Mouse (Mus musculus) cerebellum, postnatal 10 days (tissue): Measurements from ENCODE around the gene Fam214a.
A peak's percentile ranks its signal among the peaks of the same experiment; 100 is the strongest.

Experiments used
- DNase-seq, 2 experiments: peaks; one replicate each; pipeline ENCODE4 v3.0.0; 2021; ENCODE audit warnings: mixed read lengths in 2 of 2

Fam214a gene

DNA sequence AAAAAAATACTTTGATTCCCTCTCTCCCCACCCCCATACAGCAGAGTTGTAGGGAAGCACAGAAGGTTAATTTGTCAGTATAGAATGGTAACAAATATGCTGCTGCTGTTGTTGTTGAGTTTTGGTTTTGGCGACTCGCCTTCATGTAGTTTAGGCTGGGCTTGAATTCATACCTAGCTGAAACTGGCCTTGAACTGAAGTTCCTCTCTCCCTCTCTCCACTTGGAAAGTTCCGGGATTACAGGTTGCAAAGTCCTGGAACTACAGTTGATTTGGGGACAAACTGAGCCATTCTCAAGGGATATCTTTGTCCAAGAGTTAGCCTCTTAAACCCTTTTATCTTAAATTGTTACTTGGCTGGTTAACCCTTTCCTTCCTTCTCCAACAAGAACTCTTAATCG, 83.3 kb downstream of the Fam214a start:
- DNase-seq, result no peak

DNA sequence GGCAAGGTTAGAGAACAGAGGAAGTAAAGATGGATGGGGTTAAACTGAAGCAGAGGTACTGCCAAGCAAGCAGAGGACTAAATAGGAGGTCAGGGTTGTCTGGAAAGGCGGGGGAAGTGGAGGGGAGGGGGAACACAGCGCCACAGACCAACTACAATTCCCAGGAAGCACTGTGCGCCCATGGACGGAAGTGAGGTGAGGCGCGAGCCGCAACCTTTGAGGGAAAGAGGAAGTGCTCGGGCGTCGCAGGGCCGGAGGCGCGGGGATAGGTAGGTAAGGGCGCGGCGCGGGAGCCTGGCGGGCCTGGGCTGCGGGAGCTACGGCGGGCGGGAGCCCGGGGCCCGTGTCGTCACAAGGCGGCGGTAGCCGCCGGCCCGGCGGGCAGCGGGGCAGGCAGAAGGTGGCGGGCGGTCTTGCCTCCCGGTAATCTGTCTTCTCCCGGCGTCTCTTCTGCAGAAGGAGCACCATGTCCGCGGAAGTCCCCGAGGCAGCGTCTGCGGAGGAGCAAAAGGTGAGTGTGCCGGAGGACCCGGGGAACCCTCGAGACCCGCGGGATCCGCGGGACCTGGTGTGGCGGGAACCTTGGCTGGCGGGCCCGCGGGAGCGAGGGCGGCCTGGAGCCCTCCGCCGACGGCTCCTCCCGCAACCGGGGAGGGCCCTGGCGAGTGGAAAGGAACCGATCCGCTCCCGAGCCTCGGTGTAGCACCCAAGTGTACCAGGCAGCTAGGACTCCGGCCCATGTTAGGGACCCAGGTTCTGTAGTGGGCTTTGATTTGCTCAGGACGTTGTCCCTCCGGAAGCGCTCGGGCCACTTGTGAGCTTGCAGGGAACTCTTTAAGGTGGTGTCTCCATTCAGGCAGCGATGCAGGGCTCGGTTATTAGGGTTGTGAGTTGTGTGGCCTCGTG, 85.0 kb downstream of the Fam214a start, which contains the start of gene Arpp19:
TSS of gene Arpp19 (plus strand) at position 164 of the 906 bp plus-strand sequence.
- DNase-seq, result peak; percentile 89 to 91

DNA sequence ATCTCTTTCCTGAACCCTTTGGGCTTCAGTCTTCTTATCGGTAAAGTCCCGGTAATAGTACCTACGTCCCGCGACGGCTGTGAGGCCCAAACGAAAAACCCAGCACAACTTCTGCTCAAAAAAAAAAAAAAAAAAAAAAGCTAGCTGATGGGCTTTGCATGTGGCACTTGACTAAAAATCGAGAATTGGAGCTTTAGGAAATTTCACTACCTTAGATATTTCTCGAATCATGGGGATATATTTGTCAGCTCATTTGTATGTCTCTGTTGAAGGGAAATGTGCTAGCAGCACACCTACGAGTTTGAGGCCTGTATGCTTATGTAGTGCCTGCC, 85.6 kb downstream of the Fam214a start:
- DNase-seq, result no peak

DNA sequence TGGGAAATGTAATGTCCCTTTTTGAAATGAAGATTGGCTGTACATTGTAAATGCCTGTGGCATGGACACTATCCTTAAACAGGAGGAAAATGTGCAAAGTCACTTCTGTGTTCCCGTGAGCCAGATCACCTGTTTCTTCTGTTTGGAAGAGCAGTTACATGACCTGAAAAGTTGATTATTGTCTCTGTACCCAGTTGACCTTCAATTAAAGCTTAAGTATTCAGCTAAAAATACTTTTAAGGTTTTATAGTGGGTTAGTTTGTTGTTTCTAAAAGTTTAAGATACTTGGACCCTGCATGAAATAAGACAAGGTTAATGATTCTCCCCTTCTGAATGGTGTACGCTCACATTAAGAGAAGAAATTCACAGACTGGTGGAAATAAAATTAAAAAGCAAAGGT, 87.9 kb downstream of the Fam214a start:
- DNase-seq, result no peak

DNA sequence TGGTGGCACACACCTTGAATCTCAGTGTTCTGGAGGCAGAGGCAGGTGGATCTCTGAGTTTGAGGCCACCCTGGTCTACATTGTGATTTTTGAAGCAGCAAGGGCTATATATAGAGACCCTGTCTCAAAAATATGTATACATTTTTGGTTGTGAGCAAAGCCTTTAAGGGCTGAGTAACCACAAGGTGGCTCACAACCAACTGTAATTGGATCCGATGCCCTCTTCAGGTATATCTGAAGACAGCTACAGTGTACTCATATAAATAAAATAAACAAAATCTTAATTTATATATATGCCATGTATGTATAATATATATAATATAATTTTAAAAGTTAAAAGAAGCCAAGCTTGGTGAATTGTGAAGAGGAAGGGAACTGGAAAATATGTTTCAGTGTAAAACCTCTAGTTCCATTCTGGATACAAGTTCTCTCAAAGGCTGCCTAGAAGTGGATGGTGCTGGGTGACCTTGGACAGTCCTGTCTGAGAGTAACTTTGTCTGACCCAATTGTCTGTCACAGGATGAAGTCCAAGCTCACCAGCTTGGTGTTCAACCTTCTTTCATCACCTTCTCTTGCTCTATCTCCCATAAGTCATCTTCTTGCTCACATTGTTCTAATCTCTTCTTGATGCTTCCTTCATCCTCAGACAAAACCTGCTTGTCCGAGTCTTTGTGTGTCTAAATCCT, 89.3 kb downstream of the Fam214a start:
- DNase-seq, result no peak

DNA sequence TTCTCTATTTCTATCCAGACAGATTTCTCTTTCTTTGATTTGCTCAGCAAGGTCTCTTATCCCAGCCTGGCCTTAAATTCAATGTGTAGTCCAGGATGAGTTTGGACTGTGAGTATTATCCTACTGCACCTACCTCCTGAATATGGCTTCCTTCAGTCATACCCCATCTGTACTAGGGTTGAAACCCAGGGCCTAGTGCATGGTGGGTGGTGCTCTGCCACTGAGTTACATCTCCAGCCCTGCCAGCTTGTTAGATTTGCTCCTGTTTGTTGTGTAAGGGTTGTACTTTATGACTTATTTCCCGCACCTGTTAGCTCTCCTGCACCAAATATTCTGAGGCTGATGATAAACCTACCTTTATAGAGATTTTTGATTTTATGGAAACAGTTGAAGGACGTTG, 90.5 kb downstream of the Fam214a start:
- DNase-seq, result no peak

DNA sequence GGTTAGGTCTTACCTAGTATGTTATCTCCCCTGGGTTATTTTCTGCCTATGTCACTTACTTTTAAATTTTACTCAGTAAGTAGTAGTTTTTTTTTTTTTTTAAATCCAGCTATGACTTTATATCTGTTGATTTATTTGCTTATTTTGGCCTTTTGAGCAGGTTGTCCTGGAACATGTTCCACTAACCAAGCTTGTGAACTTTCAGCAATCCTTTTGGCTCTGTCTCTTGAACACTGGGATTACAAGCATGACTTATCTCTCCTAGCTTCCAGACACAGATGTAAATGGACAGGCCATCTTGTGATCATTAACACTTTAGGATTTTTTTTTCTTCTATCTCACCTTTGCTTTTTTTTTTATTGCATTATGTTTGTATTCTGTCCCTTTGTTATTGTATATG, 94.4 kb downstream of the Fam214a start:
- no peak for DNase-seq

DNA sequence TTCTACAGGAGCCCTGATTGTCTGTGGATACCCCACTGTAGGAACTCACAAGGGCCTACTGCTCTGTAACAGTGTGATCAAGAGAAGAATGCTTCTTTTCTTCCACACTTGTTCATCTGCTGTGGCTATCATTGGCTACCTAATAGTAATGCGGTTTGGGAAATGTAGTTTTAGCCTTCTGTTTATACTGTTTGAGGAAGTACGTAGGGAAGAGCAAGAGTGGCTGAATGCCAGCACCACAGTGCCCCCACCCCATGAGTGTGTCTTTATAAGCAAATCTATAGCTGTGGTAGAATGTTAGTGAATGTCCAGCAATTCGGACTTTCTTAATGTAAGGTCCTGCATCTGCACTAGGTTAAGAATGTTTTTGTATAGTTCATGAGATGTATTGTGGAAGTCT, 96.4 kb downstream of the Fam214a start:
- no peak for DNase-seq

DNA sequence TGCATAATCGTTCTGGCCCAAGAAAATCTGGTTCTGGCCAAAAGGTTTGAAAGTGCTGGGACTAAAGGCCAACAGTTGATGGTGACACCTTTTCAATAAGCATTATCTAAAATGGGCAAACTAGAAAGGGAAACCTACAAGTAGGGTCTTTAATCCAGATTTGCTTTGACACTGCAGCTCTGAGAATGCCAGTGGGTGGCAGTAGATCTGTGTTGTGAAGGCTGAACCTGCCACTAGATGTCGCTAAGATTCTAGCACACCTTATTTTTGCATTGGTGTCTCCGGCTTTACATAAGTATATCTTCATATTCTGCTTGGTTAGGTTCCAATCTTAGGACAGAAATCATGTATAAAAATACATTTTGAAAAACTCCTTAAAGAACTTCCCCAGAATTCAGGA, 97.3 kb downstream of the Fam214a start:
- DNase-seq, result peak; percentile 81 to 86

DNA sequence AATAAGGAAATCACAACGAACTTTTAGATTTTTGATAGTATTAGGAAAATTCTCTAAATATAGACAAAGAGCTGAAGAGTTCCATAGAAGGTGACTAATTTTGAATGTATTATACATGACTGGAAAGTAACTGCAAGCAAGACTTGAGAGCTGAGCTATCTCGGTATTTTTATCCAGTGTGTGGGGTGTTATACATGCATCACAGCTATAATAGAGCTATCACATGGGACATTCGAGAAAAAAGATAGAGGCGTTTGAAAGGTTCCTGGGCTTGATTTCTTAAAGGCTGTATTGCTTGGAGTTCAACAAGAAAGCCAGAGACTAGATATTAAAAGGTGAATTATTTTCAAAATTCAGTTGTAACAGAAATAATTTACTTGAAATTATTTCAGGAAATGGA, 99.2 kb downstream of the Fam214a start:
- DNase-seq, result no peak

DNA sequence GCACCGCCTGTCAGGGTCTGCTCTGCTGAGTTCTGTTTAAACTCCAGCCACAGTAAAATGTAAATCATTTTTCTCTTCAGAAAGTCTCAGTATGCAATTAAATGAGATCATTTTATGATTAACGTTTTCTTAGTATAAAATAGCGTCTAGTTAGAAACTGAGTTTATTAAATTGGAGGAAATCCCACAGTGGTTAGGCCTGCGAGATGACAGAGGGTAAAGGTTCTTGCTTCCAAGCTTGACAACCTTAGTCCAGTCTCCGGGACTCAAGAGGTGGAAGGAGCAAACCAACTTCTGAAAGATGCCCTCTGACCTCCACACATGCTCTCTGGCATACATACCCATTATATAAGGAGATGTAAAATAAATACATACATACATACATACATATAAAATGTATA, 102.4 kb downstream of the Fam214a start:
- no peak for DNase-seq

DNA sequence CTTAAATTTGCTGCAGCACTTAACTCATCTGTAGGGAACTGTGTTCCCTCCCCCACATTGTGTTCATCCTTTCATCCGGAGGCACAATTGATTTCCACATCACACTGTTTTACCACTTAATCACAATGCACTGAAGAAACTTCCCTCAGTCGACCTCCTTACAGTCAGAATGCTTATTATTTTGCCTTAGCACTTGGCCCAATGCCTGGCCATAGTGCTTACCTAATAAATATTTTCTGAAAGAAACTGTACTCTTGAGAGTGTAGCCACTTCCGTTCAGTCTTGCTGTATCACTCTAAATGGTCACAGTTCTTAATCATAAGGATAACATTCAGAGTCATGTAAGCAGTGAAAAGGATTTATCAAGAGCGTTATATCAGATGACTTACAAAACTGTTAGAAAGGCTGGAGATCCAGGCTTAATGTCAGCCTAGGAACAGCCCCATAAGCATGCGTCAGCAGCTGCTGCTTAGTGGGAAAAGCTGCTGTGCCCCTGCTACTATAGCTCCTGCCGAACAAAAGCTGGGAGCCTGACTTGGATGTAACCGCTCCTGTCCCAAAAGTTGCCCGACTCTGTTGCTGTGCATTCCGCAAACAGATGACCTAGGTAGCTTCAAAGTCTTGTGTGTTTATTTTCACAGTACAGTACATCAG, 112.1 kb downstream of the Fam214a start:
- no peak for DNase-seq

DNA sequence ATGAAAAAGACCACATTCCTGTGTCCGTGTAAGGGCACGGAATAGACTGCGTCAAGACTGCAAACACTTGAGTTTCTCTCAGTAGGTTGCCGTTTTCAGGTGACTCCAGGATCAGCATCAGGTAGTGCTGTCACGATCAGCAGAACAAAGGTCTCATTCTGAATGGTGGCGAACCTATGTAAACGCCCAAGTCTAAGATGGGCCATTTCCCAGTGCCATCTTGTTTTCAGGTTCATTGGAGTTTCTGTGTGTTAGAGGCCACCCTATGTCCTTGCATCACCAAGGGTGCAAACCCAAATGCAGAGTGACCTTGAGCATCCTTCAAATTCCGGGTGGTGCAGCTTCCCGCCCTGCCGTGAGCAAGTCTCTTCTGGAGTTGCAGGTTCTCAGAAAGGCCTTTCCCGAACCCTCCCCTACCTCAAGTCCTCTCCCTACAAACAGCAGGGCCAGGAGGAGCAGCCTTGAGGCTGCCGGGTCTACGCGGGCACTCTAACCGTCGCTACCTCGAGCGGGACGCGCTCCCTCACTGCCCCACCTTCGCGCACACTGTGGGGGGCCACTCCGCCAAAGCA, 117.9 kb downstream of the Fam214a start, which contains the start of gene Myo5a:
TSS of gene Myo5a (plus strand) at position 559 of the 572 bp plus-strand sequence.
- DNase-seq, result no peak

DNA sequence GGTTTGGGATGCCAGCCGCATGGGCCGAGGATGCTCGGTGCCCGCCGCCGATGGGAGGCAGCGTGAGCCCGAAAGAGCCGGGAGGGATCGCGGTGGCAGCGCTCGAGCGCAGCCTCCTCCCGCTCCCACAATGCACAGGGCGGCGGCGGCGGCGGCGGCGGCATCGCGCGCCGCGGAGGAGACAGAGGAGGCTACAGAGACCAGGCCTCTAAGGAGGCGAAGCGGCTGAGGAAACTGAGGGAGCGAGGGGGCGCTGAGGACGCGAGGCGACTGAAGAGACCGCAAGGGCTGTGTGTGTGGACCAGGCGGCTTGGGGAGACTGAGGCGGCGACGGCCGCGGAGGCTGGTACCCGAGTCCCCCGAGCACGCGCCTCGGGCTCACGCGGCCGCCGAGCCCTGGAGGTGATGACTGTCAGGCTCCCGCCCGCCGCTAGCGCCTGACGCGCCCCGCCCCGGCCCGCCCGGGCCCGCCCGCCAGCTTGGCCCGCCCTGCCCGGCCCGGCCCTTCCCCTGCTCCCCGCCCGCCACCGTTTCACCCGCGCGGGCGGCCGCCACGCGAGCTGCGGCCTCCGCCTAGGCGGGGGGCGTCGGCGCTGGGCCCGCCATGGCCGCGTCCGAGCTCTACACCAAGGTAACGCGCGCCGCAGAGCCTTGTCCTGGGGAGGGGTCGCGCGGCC, 118.5 kb downstream of the Fam214a start:
- DNase-seq, result peak; percentile 90

DNA sequence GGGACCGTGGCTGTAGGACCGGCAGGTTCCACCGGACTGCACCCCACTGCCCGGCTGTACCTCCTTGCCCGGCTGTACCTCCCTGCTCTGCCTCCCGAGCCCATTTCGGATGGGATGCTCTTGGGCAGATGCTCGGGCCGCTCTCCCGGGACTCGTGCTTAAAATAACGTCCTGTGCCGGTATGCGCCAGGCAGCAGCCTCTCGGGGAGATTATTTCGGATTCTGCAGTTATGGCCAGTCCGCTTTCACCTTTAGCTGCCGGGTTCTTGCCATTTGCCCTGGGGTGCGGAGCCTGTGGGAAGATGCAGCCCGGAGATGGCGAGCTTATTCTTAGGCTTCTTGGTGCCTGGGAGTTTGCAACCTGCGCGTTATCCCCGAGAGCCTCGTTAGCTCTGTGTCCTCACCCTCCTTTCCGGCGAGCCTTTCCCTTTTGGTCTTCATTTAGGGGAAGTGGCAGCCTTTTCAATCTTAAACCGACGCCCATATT, 119.1 kb downstream of the Fam214a start:
- DNase-seq, result no peak

DNA sequence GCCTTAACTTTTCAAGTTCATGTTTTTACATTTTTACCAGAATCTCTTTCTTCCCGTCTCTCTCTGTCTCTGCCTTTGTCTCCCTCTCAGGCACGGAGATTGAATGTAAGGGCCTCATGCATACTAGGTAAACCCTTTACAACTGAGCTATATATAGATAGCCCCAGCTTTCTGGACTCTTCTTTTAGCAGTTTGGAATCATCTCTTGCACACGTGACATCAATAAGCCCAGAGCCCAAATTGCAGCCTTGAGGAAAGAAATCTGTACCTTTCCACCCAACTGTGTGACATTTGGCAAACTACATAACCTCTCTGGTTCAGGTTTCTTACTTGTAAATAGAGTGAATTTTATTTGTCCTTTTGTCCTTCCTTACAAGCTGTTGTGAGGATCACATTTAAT, 119.7 kb downstream of the Fam214a start:
- no peak for DNase-seq

DNA sequence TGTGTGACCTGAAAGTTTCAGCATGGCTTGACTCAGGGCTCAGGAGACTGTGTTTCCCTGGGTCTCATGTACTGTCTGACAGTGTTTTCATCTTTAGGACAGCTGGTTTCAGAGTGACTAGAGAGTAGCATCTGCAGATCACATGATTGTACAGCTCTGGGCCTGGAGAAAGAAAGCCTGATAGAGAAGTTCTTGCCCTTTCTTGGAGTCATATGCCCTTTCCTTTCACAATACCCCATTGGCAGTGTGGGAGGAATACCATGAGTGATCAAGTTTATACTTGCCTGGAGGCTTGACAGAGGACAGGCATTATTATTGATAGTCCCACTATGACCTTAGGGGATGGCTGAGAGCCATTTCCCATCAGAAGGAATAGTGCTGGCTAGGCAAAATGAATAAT, 124.5 kb downstream of the Fam214a start:
- no peak for DNase-seq
